Mouse (Mus musculus) small intestine, adult 2 months (tissue): Measurements from ENCODE around the gene Commd3. TPM values are rescaled to one million over a fixed set of nuclear protein-coding genes. Genes with fewer than 3 reads are reported as not detected.

Source experiments
- H3K27ac ChIP-seq: fragments of 200-500 bp; 2 replicates; pipeline ENCODE4 v1.5.1; 2012; ENCODE audit warnings: low read depth, low read length, control low read depth, inconsistent platforms; ENCODE audit not compliant: insufficient read depth
- H3K27me3 ChIP-seq: fragments of 200-500 bp; 2 replicates; pipeline ENCODE4 v1.6.1; 2012; ENCODE audit warnings: mild to moderate bottlenecking, moderate library complexity, low read length, inconsistent platforms; ENCODE audit not compliant: control insufficient read depth, insufficient read depth
- H3K36me3 ChIP-seq: fragments of 200-500 bp; 2 replicates; pipeline ENCODE4 v1.6.1; 2012; ENCODE audit warnings: mild to moderate bottlenecking, low read length, control low read depth, inconsistent platforms; ENCODE audit not compliant: control insufficient read depth, insufficient read depth
- H3K4me1 ChIP-seq: fragments of 200-500 bp; 2 replicates; pipeline ENCODE4 v1.6.1; 2012; ENCODE audit warnings: low read length, inconsistent platforms, mixed read lengths; ENCODE audit not compliant: control insufficient read depth, insufficient read depth, insufficient read length
- H3K4me3 ChIP-seq: fragments of 200-500 bp; 2 replicates; pipeline ENCODE4 v1.5.1; 2012; ENCODE audit warnings: low read depth, mild to moderate bottlenecking, control low read depth, inconsistent platforms, low read length, moderate library complexity
- CTCF ChIP-seq: fragments of 200-500 bp; IDR thresholded peaks from 2 replicates; pipeline ENCODE4 v1.5.1; 2012; ENCODE audit warnings: low read depth, mild to moderate bottlenecking, control low read depth, inconsistent platforms, low read length, moderate library complexity, mixed read lengths; ENCODE audit not compliant: insufficient replicate concordance, insufficient read length; ENCODE audit errors: extremely low read depth
- POLR2A ChIP-seq: fragments of 200-500 bp; IDR thresholded peaks from 2 replicates; pipeline ENCODE4 v1.6.1; 2012; ENCODE audit warnings: low read depth, mild to moderate bottlenecking, control low read depth, inconsistent platforms, low read length, moderate library complexity
- WGBS: fragments of 180-500 bp; shearing (Covaris S2); methylation state at CpG from one replicate; pipeline ENCODE4 v1.1.7; 2018; 5-methylcytosine and 5-hydroxymethylcytosine counted together
- polyA plus RNA-seq: library from polyadenylated mRNA; depleted of rRNA; stranded (reverse); fragments of >200 nt; gene quantifications from 2 replicates; pipeline ENCODE4 v1.2.3, GENCODE M21; 2012; rRNA removed

Commd3 gene
- 12.8 and 19.7 TPM in 2 replicates for polyA plus RNA-seq

GRCm38 (mm10) chr2:18672133-18672765 lies at the start of gene Commd3:
TSS of gene Commd3 (plus strand) at chr2:18672384.
- Histone ChIP-seq H3K36me3 (no peaks in the 10 kb centered on the region), H3K27me3 (peaks cover 10% of the 10 kb centered on the region), H3K4me3 (peak within 1 kb of the TSS; percentile 79), H3K4me1 (no peaks in the 10 kb centered on the region; the same call in 1 of the 2 replicates), H3K27ac (peak within 1 kb of the TSS; percentile 84)
- TF ChIP-seq CTCF (no peak), POLR2A (peak; percentile 81; the same call in 1 of the 2 replicates)
- WGBS, result under 1% methylated on average over 91 of the region's 91 CpGs

GRCm38 (mm10) chr2:18623219-18623618 lies 49.0 kb upstream of the Commd3 start:
- WGBS, result 46% methylated on average over 10 of the region's 10 CpGs
- H3K4me1 ChIP-seq, result no peaks in the 10 kb centered on the region
- no peak overlapping the region for H3K27ac ChIP-seq
- H3K4me3 ChIP-seq, result no peak overlapping the region
- 0 out of 2 replicates have a peak, but pooled peaks cover 3% of the 10 kb centered on the region for H3K27me3 ChIP-seq
- no peak for TF ChIP-seq CTCF
- no peak for TF ChIP-seq POLR2A
- no peaks in the 10 kb centered on the region for H3K36me3 ChIP-seq

- no peaks in the 10 kb centered on the region for H3K27me3 ChIP-seq
- no peak for TF ChIP-seq POLR2A
- TF ChIP-seq CTCF, result no peak
- no peak overlapping the region for H3K27ac ChIP-seq
- H3K36me3 ChIP-seq, result no peaks in the 10 kb centered on the region
- no peaks in the 10 kb centered on the region for H3K4me1 ChIP-seq
- H3K4me3 ChIP-seq, result no peak overlapping the region
- WGBS, result 54% methylated on average over 5 of the region's 5 CpGs
These were observed 41.6 kb upstream of the Commd3 start for GRCm38 (mm10) chr2:18630547-18630946.

GRCm38 (mm10) chr2:18635052-18635451 lies 37.1 kb upstream of the Commd3 start:
- no peak overlapping the region for H3K27ac ChIP-seq
- no peaks in the 10 kb centered on the region for H3K27me3 ChIP-seq
- TF ChIP-seq POLR2A, result no peak
- no peak for TF ChIP-seq CTCF
- no peaks in the 10 kb centered on the region for H3K4me1 ChIP-seq
- H3K36me3 ChIP-seq, result no peaks in the 10 kb centered on the region
- 81% methylated on average over 8 of the region's 8 CpGs for WGBS
- H3K4me3 ChIP-seq, result no peak overlapping the region

- Histone ChIP-seq H3K36me3 (no peaks in the 10 kb centered on the region), H3K27me3 (no peaks in the 10 kb centered on the region), H3K4me1 (no peaks in the 10 kb centered on the region), H3K4me3 (no peak overlapping the region), H3K27ac (no peak overlapping the region)
- TF ChIP-seq CTCF (no peak), POLR2A (no peak)
- 74% methylated on average over 4 of the region's 4 CpGs for WGBS
These were observed 23.6 kb upstream of the Commd3 start for GRCm38 (mm10) chr2:18648563-18648962.

GRCm38 (mm10) chr2:18654821-18655220 lies 17.4 kb upstream of the Commd3 start:
- no peak overlapping the region for H3K4me3 ChIP-seq
- TF ChIP-seq CTCF (no peak), POLR2A (no peak)
- WGBS, result 59% methylated on average over 5 of the region's 5 CpGs

GRCm38 (mm10) chr2:18664003-18664402 lies 8.2 kb upstream of the Commd3 start:
- H3K4me1 ChIP-seq, result no peaks in the 10 kb centered on the region
- 67% methylated on average over 3 of the region's 3 CpGs for WGBS
- H3K36me3 ChIP-seq, result no peaks in the 10 kb centered on the region
- no peak overlapping the region for H3K27ac ChIP-seq
- H3K4me3 ChIP-seq, result no peak overlapping the region
- TF ChIP-seq CTCF (no peak), POLR2A (no peak)
- H3K27me3 ChIP-seq, result peaks cover 9% of the 10 kb centered on the region; the same call in 1 of the 2 replicates

More at GRCm38 (mm10) chr2:18654821-18655220, 17.4 kb upstream of the Commd3 start:
- Histone ChIP-seq H3K27me3 (no peaks in the 10 kb centered on the region), H3K27ac (no peak overlapping the region), H3K36me3 (no peaks in the 10 kb centered on the region), H3K4me1 (no peaks in the 10 kb centered on the region)
